12 mouse cellular contexts compared by ENCODE assay signal in genomic region chr13:37879556-37879955, GRCm38 (mm10).
DNase-seq lines count a peak whose midpoint lies in the region; ATAC-seq and TF ChIP-seq lines count a peak whose summit lies in the region.
"Had no signal": no experiment of that assay in that cellular context is flagged by ENCODE, and none has a peak within 500 bp of the region (broad histone marks: within the 10 kb centered on the region; RNA-seq: fewer than 3 reads in every experiment).

No protein-coding gene starts in this region.

- H3K4me2 ChIP-seq in lung, postnatal 0 days (replicated peaks; ENCODE audit: low read depth, low read length), result no peak overlapping the region
- H3K4me2 ChIP-seq: embryonic facial prominence, embryonic 12.5 days; limb, embryonic 12.5 days; neural tube, embryonic 15.5 days had no signal

- no peak for TF ChIP-seq EP300 in lung, postnatal 0 days (IDR thresholded peaks at IDR 0.05)

- H3K9me3 ChIP-seq in lung, postnatal 0 days (ENCODE audit: low read length), result no peaks in the 10 kb centered on the region
- H3K9me3 ChIP-seq: embryonic facial prominence, embryonic 12.5 days; hindbrain, embryonic 10.5 days; limb, embryonic 12.5 days; neural tube, embryonic 15.5 days had no signal

- peak; percentile 81 to 90 for DNase-seq in adrenal gland, adult (ENCODE audit: inconsistent age in 2 of 2, low spot score in 1 of 2)
- no peak for DNase-seq in adrenal gland, postnatal 4 days (ENCODE audit: low spot score in 2 of 2)
- peak; percentile 9 for DNase-seq in lung, postnatal 0 days (ENCODE audit: low spot score)
- no peak for DNase-seq in lung, adult 18-20 months
- DNase-seq in liver, adult 2 months (ENCODE audit: extremely low read depth, low read depth, low spot score), result peak; percentile 81
- DNase-seq in thymus, postnatal 10 days (ENCODE audit: low spot score in 2 of 2), result peak; percentile 35 to 42
- DNase-seq in urinary bladder, postnatal 4 days (ENCODE audit: low spot score in 2 of 2), result no peak
- no peak for DNase-seq in left cerebral cortex, postnatal 14 days (ENCODE audit: low spot score in 2 of 2)

- peak overlapping the region; percentile 57 for H3K27ac ChIP-seq in lung, postnatal 0 days (ENCODE audit: low read length)
- peak overlapping the region; percentile 86 for H3K27ac ChIP-seq in liver, adult 2 months (replicated peaks; ENCODE audit: insufficient read depth, low read depth, low read length)
- H3K27ac ChIP-seq: hindbrain, embryonic 10.5 days; neural tube, embryonic 15.5 days had no signal

- 32% methylated on average over 5 of the region's 5 CpGs for WGBS in lung, postnatal 0 days
- 9% methylated on average over 5 of the region's 5 CpGs for WGBS in liver, adult 2 months

- intact Hi-C loops in left cerebral cortex, postnatal 14 days (cut with DNase I), result no loop called here

- no peaks in the 10 kb centered on the region for H3K27me3 ChIP-seq in lung, postnatal 0 days (replicated peaks; ENCODE audit: insufficient read depth, low read length)
- no peaks in the 10 kb centered on the region for H3K27me3 ChIP-seq in liver, adult 2 months (ENCODE audit: control insufficient read depth, insufficient read depth, low read length)
- H3K27me3 ChIP-seq: embryonic facial prominence, embryonic 12.5 days; limb, embryonic 12.5 days; neural tube, embryonic 15.5 days had no signal

- H3K79me2 ChIP-seq in liver, adult 2 months (ENCODE audit: control insufficient read depth, insufficient read depth, low read length), result peaks cover 62% of the 10 kb centered on the region

- H3K36me3 ChIP-seq in lung, postnatal 0 days (ENCODE audit: insufficient read depth, low read length), result no peaks in the 10 kb centered on the region
- H3K36me3 ChIP-seq in liver, adult 2 months (ENCODE audit: control insufficient read depth, insufficient read depth, low read length), result no peaks in the 10 kb centered on the region
- H3K36me3 ChIP-seq: embryonic facial prominence, embryonic 12.5 days; hindbrain, embryonic 10.5 days; limb, embryonic 12.5 days; neural tube, embryonic 15.5 days had no signal

- no peak for TF ChIP-seq POLR2A in liver, adult 2 months (IDR thresholded peaks at IDR 0.05; ENCODE audit: extremely low read depth, insufficient read depth, low read length)

- ATAC-seq in lung, postnatal 0 days, result no peak

- TF ChIP-seq CTCF in lung, postnatal 0 days (IDR thresholded peaks at IDR 0.05), result no peak
- no peak for TF ChIP-seq CTCF in liver, adult 2 months (IDR thresholded peaks at IDR 0.05; ENCODE audit: low read depth, low read length)

- peaks cover 45% of the 10 kb centered on the region; the same call in 1 of the 2 replicates for H3K4me1 ChIP-seq in lung, postnatal 0 days (ENCODE audit: insufficient read depth, low read depth, low read length)
- H3K4me1 ChIP-seq in liver, adult 2 months (ENCODE audit: control insufficient read depth, insufficient read depth, low read length), result peaks cover 65% of the 10 kb centered on the region

- H3K9ac ChIP-seq in lung, postnatal 0 days (replicated peaks; ENCODE audit: low read depth), result no peak overlapping the region
- no peak overlapping the region for H3K9ac ChIP-seq in liver, adult 2 months (ENCODE audit: low read depth, low read length)
- H3K9ac ChIP-seq: embryonic facial prominence, embryonic 12.5 days; limb, embryonic 12.5 days; neural tube, embryonic 15.5 days had no signal

- H3K4me3 ChIP-seq in lung, postnatal 0 days (ENCODE audit: low read depth, low read length), result no peak overlapping the region
- no peak overlapping the region for H3K4me3 ChIP-seq in liver, adult 2 months (ENCODE audit: insufficient read depth, low read depth, low read length)
- H3K4me3 ChIP-seq: embryonic facial prominence, embryonic 12.5 days; hindbrain, embryonic 10.5 days; limb, embryonic 12.5 days; neural tube, embryonic 15.5 days had no signal

Comparison
In these comparisons a context has a peak if more than half of its experiments do, and no peak if none do; other contexts are left out.
1. DNase-seq: peak in adrenal gland, adult (2 of 2), lung, postnatal 0 days (single experiment), liver, adult 2 months (single experiment) and thymus, postnatal 10 days (2 of 2); none in adrenal gland, postnatal 4 days (0 of 2), lung, adult 18-20 months (0 of 2), urinary bladder, postnatal 4 days (0 of 2) and left cerebral cortex, postnatal 14 days (0 of 2).